Mouse (Mus musculus) 3134 (cell line): ENCODE results near the gene Arhgef1.
A peak's percentile ranks its signal among the peaks of the same experiment; 100 is the strongest.
"Not testable (repeated sequence)": the region's sequence is repeated elsewhere in the genome, so short reads cannot be mapped to it uniquely, and the experiment has no call there.

Source experiments
- DNase-seq: peaks from one replicate; pipeline ENCODE4 v3.0.0-alpha.2; 2011; ENCODE audit warnings: low spot score; ENCODE audit not compliant: insufficient read length; ENCODE audit errors: extremely low read depth

Arhgef1 gene

DNA sequence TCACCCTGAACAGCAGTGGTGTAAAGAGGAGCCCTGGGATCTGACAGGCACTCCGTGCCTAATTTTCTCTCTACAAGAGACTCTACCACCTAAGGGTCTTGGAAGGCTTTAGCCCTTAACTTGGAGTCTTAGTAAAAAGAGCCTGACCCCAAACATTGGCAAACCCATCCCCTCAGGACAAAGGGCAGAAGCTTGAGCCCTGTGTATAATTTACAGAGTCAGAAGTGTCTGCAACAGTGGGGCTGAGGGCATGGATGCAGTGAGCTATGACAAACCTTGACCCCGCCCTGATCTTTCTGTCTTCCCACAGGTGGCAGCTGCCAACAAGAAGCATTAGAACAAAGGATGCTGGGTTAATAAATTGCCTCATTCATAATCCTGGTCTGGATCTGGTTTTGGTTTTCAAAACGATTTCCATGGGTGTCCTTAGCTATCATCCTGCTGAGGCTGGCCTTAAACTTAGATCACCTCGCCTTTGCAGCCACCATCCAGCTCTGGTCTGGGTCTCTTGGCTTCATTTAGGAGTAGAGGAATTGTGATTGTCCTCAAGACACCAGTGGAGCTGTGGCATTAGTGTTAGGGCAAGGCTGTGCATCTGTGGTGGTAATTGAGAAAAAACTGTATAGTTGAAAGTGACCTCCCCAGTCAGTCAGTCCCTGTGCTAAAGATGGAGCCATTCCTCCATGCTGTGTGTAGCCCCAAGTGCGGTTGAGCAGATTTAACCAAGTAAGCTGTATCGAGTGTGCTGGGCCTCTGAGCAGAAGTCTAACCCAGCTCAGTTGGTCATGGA lies 13.1 kb upstream of the Arhgef1 start:
- DNase-seq, result no peak

DNA sequence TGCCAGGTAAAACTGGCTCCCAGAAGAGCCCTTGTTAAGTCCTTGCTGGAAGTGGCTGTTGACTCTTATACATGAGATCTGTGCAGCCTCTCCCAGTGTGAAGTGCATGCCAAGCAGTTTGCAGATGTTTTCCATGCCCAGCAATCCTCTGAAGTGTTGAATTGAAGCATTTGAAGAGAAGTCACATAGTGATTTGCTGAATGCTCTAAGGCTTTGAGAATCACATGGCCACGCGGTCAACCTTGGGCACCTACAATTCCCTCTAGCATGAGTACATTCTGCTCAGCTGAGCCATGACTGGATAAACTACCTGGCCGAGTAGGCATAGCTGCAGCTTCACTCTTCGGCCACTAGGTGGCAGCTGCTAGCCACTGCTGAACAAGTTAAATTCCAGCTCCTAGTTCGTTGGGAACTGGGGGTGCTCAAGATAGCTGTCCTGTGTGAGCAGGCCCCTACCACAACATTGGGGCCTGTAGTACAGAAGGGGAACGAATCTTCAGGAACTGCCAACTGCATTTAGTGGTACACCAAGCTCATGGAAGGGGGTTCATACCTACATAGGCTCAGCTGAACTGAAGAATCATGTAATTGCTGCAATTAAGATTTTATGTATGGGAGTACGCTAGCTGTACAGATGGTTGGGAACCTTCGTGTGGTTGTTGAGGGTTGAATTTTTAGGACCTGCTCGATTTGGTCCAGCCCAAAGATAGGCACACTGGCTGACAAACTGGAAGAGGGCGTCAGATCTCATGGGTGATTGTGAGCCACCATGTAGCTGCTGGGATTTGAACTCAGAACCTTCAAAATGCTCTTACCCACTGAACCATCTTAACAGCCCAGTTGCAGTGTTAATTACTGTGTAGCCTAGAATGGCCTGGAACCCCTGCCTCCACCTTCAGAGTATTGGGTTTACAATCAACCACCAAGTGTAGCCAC lies 12.2 kb upstream of the Arhgef1 start:
- DNase-seq, result peak; percentile 44

DNA sequence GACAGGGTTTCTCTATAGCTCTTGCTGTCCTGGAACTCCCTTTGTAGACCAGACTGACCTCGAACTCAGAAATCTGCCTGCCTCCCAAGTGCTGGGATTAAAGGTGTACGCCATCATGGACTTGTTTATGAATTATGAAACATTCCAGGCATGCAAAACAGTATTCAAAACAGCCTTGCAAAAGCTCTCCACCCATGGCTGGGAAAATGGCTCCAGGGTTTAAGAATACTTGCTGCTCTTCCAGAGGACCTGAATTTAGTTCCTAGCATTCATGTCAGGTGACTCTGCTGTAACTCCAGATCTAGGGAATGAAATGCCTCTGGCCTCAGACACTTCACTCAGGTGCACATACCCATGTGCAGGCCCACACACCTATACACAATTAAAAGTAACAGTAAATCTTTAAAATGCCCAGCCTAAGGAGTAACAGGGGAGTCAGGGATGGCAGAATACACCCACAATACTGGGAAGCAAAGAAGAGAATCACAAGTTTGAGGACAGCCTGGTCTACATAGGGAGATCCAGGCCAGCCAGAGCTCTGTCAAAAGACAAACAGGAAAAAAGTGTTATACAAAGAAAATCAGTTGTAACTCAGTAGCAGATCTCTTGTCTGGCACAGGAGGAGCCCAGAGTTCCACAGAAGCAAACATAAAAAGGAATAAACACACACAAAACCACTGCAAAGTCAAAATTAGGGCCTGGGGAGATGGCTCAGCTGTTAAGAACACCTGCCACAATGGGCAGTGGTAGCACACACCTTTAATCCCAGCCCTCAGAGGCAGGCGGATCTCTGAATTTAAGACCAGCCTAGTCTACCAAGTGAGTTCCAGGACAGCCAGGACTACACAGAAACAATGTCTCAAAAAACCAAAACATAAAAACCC lies 11.2 kb upstream of the Arhgef1 start:
- DNase-seq, result no peak

DNA sequence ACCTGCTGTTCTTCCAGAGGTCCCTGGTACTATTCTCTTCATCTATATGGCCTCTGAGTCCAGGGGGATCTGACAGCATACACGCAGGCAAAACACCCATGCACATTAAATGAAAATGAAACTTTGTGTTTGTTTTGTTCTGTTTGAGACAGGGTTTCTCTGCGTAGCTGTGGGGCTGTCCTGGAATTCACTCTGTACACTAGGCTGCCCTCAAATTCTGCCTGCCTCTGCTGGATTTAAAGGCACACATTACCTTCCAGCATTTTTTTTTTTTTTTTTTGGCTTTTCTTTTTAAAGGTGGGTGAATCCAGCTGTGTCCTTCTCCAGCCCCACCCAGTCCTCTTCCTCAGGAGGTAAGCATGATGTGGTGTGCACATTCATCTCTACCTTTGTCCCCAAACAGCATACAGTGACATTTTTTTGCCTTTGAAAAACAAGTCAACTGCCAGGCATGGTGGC lies 10.6 kb upstream of the Arhgef1 start:
- DNase-seq, result no peak

DNA sequence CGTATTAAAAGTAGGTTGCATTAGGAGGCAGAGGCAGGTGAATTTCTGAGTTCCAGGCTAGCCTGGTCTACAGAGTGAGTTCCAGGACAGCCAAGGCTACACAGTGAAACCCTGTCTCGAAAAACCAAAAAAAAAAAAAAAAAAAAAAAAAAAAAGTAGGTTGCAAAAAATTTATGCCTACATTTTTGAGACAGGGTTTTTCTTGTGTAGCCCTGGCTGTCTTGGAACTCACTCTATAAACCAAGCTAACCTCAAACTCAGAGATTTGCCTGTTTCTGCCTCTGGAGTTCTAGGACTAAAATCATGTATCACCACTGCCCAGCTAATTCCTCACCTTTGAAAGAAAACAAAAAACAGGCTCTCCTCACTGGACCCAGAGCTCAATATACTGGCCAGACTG lies 7.0 kb upstream of the Arhgef1 start:
- DNase-seq, result not testable (repeated sequence)

DNA sequence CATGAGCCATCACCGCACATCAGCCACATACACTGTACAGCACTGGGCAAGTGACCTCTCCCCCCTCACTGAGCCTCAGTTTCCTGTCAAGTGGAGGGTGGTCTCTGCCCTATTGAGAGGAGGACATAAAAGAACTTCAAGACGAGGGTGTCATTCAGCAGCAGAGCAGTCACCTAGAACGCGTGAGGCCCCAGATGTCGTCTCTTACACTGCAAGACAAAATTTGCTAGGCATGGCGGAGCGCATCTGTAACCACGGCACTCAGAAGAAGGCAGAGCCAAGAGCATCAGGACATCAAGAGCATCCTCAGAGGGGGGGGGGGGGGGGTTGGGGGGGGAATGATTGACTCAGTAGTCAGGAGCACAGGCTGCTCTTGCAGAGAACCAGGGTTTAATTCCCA lies 6.4 kb upstream of the Arhgef1 start:
- no peak for DNase-seq

DNA sequence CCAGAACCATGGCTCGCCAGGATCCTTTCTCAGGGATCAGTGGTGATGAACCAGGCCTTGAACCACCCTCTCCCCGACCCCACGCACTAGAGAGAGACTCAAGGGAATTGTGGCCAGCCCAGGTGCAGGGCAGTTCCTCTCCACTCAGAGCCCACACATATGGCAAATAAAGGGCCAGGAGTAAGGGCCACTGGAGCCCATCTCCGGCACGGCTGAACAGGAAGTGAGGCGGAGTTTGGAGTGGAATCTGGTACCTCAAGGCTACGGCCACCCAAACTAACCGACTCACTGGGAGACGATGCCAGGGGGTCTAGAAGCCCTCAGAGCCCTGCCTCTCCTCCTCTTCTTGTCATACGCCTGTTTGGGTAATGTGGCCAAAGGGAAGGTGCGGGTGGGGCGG lies 5.5 kb upstream of the Arhgef1 start, which contains the start of gene Cd79a:
Gene Cd79a, plus strand, starts transcription at position 158 of the 400 bp plus-strand sequence.
- DNase-seq, result no peak

DNA sequence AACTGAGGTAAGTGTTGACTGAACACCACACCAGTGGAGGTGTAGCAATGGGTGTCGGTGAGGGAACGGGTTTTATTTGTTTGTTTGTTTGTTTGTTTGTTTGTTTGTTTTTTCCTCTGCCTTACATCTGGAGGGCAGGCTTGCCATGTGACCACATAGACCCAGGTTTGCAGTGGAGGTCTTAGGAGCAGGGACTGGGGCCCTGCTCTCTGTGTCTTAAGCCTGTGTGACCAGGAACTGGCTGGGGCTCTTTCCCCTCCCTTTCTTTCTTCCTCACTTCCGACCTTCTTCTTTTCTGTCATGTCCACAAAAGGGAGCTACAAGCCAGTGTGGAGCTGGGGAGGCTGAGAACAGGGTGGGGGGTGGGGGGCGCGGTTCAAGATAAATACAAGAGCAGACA lies 4.8 kb upstream of the Arhgef1 start:
- no peak for DNase-seq

DNA sequence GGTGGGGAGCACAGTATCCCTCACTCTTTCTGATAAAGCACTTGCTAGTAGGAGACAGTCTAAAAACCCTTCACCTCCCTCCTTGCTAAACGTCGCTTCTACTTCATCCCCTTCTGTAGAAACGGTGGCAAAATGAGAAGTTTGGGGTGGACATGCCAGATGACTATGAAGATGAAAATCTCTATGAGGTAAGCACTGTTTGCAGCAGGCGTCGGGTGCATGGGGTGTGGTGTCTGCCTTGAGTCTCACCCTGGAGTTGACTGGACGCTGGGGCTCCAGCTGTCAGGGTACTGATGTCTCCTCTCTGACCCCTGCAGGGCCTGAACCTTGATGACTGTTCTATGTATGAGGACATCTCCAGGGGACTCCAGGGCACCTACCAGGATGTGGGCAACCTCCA lies 1.6 kb upstream of the Arhgef1 start:
- no peak for DNase-seq

DNA sequence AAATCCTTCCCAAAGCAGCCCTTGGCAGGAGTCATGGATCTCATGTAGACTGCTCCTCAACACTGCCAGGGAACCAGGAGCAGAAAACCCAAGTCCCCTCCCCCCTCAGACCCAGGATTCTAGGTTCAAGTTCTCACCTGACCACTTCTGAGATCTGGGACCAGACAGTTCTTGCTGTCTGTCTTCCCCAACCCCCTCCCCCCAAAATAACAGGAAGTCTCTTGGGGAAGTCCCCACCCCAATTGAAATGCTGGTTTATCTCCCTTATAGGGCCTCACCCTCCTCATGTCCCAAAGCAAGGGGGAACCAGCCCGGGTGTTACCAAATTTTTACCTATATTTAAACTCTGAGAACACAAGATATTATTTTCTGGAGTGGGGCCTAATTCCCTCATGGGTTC lies 870 bp upstream of the Arhgef1 start:
- DNase-seq, result no peak

DNA sequence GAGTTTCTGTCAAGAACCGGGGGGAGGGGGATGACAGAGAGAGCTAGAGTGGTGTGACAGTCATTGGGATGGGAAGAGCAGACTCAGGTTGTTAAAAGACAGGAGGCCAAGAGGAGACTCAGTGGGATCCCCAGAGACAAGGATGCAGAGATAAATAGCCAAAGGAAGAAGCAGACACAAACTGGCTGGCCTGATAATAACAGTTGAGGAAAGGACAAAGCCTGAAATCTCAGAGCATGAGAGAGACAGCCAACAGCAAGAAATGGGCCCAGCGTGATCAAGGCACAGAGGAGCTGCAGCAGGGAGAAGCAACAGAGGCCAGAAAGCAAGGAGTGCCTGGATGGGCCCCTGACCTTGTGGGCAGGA lies 465 bp upstream of the Arhgef1 start:
- no peak for DNase-seq

DNA sequence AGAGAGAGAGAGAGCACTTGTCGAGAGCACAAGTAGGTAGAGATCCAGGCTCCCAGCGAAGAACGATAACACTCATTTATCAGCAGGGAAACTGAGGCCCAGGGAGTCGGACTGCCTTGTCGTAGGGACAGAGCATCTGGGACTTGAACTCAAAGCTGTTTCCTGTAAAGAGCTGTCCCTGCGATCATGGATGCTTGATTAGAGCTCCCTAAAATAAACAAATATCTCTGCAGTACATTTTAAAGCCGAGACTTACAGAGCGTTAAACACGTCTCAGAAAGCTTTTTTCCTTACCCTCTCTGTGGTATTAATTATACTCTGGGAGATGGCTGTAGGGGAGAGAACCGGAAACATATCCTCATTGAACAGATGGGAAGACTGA lies 723 bp downstream of the Arhgef1 start:
- DNase-seq, result no peak

DNA sequence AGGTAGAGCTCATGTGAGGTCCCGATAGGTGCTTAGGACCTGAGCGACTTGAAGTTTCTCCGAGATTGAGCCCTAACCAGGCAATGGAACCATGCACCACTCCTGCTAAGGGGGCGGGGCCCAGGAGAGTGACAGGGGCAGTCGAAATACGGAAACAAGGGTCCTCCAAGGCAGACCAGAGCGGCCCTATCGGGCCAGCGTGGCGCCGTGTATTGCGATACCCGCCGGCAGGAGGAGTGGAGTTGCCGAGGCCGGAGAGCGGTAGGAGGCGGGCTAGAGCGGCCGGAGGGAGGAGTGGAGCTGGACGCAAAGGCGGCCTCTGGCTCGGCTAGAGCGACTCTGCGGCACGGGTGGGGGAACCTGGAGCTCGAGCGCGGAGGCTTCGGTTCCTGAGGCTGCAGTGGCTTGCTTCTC lies 1.4 kb downstream of the Arhgef1 start:
- DNase-seq, result peak; percentile 95

DNA sequence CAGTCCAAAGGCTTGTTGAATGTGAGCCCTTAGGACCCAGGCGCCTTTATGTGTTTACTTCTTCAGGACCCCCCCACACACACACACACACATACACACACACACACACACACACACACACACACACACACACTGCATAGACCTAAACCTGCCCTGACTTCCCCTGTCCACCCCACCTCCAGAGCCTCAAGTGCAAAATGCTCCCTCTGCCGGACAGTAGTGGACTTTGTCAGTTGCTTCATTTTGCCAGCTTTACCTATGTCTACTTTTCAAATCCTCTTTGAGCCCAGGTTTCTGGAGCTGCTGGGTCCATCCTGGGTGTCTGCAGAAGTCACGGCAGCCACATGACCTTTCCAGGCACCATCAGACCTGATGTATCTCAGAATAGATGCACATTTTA lies 2.2 kb downstream of the Arhgef1 start:
- peak; percentile 48 for DNase-seq

DNA sequence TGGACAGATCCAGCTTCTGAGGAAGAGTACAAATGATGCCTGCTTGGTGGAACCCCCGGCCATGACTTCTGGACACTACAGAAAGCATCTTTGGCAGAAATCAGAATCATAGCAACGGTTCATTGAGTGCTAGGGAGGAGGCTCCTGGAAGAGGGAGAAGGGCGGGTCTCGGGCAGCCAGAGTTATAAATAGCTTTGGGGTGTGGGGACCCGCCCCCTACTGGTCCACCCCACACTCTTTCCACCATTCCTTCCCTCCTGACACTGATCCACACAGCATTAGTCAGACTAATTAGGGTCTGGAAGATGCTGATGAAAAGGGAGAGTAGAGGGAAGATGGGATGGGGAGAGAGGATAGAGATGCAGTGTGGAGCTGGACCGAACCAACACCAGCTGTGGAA lies 3.8 kb downstream of the Arhgef1 start:
- DNase-seq, result no peak

DNA sequence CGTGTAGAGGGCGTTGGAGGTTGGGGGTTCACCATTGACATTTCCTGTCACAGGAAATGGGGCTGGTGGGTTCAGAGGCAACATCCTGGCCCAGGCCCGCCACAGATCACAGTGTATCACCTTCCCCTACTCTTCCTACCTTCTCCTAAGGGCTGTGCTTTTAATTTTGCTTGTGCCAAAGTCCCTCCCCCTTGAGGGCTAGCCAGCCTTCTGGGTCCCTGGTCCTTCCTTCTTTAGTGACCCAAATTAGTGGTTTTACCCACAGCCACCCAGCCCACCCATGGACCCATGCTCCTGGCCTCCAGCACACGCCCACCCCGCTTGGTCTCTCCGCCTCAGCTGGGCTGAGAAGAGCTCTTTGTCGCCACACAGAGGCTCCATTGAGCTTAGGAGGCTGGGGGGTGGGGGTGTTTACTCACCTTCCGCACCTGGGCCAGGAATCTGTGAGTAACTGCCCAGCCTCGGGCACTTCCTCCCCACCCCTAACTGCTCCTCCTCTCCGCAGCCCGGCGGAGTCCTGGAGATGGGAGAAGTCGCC lies 4.6 kb downstream of the Arhgef1 start:
- DNase-seq, result no peak

DNA sequence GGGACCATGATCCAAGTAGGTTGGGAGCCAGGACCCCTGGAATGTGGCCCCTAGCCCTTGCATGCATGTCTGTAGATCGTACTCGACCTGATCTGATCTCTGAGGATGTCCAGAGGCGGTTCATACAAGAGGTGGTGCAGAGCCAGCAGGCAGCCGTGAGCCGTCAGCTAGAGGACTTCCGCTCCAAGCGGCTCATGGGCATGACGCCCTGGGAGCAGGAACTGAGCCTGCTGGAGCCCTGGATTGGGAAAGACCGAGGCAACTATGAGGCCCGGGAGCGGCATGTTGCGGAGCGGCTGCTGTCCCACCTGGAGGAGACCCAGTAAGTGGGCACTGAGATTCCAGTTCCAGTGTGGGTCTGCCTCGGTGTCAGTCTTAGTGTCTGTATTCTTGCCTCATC lies 9.8 kb downstream of the Arhgef1 start:
- DNase-seq, result no peak

DNA sequence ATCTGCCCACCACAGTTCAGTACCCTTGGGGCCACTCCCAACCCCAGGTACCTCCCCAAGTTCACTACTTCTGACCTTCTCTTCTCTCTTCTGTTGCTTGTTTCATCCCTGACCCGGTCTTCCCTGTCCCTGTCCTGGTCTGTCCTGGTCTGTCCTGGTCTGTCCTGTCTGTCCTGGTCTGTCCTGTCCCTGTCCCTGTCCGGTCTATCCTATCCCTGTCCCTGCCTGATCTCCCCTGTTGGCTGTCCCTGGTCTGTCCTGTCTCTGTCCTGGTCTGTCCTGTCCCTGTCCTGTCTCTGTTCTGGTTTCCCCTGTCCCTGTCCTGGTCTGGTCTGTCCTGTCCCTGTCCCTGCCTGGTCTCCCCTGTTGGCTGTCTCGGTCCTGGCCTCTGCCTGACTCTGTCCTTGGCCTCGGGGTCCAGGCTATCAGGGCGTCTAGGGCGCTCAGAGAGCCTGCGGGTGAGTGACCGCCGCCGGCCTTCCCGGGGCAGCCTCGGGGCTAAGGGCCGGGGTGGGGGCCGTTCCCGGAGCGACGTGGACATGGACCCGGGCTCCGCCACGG lies 16.1 kb downstream of the Arhgef1 start:
- no peak for DNase-seq

DNA sequence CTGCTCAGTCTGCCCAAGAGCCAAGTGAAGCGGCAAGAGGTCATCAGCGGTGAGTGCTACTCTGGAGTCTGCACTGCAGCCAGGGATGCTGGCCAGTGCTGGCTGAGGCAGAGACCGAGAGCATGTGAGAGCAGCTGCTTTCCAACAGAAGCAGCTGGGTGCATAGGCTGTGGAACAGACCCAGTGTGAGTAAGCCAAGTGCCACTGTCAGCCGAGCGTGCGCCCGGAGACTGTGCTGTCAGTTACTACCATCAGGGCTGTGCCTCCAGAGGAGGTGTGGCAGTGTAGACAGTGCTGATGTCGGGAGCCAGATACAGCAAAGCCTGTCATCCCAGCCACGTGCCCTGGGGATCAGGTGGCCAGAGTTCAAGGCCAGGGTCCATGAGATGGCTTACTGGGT lies 17.0 kb downstream of the Arhgef1 start:
- DNase-seq, result no peak

DNA sequence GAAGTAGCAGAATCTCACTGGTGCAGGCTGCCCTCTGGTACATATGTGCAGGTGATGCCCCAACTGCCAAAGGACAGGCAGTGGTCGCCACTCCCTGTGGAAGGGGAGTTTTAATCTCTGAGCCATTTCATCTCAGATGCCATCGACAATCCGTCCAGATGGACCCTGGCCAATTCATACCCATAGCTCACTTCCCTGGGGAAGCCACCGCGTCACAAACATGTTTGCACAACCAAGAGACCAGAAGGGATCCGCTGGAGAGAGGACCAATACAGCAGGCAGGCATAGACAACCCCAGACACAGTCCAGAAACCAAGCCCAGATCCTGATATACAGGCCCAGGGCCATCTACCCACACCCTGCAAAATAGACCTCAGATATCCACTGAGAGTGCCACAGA lies 27.8 kb downstream of the Arhgef1 start:
- DNase-seq, result no peak
